Mouse (Mus musculus): ENCODE data around the gene Lag3. TPM values are rescaled to one million over a fixed set of nuclear protein-coding genes. Genes with fewer than 3 reads are reported as not detected.
A peak's percentile ranks its signal among the peaks of the same experiment; 100 is the strongest.

The Lag3 gene
- polyA plus RNA-seq, 1 experiment from 2014 or later = 1.9 TPM

DNA sequence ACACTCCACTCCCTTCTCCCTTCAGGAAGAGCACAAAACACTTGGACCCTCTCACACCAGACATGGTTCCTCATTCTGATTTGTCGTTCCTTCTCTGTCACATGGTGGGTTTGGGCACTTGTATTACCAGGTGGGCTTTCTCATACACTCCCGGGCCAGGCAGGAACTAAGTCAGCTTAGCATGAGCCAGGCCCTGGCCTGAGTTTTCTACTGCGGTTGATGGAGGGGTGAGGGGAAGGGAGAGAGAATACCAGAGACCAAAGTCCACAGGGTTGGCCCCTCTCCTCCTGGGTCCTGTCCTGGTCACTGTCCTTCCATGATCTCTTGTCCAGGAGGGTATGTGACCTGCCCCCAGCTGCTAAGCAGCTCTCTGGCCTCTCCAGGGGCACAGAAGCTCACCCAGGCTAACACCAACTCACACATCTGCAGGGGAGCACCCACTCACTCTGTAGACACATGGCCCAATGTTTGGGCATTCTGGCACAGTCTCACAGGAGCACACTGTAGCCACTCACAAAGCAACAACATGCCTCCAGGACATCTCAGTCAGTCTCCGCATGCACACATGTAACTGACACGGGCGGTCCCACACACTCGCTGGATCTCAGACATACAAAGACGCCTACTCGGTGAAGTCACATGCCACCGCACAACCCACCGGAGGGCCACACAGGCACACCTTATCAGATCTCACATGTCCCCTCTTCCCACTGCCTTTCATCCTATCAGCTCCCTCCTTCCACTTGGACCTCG lies 4.6 kb upstream of the Lag3 start:
- peaks cover 61% of the 10 kb centered on the region for H3K4me1 ChIP-seq (ENCODE audit: control insufficient read depth, insufficient read depth, low read length)
- peak overlapping the region; percentile 98 for H3K9ac ChIP-seq (ENCODE audit: low read depth, low read length)
- 5% methylated on average over 12 of the region's 12 CpGs for WGBS
- peaks cover 17% of the 10 kb centered on the region for H3K36me3 ChIP-seq (ENCODE audit: control insufficient read depth, insufficient read depth, low read length)
- H3K27me3 ChIP-seq (replicated peaks; ENCODE audit: control insufficient read depth, insufficient read depth, low read length) = no peaks in the 10 kb centered on the region
- ATAC-seq = no peak
- peak overlapping the region; percentile 93 for H3K4me2 ChIP-seq (ENCODE audit: low read depth, low read length)
- H3K4me3 ChIP-seq (ENCODE audit: low read length) = peak overlapping the region; percentile 93
- H3K9me3 ChIP-seq (ENCODE audit: control insufficient read depth, low read length) = no peaks in the 10 kb centered on the region
- peak overlapping the region; percentile 99 for H3K27ac ChIP-seq (ENCODE audit: low read length)

- H3K4me2 ChIP-seq (ENCODE audit: low read depth, low read length) = peak overlapping the region; percentile 93
- no peaks in the 10 kb centered on the region for H3K9me3 ChIP-seq (ENCODE audit: control insufficient read depth, low read length)
- peak overlapping the region; percentile 98 for H3K9ac ChIP-seq (ENCODE audit: low read depth, low read length)
- peaks cover 56% of the 10 kb centered on the region for H3K4me1 ChIP-seq (ENCODE audit: control insufficient read depth, insufficient read depth, low read length)
- peaks cover 4% of the 10 kb centered on the region; the same call in 1 of the 2 replicates for H3K27me3 ChIP-seq (replicated peaks; ENCODE audit: control insufficient read depth, insufficient read depth, low read length)
- no peak for ATAC-seq
- peaks cover 17% of the 10 kb centered on the region for H3K36me3 ChIP-seq (ENCODE audit: control insufficient read depth, insufficient read depth, low read length)
- whole genome bisulfite sequencing = 17% methylated on average over 22 of the region's 22 CpGs
- H3K27ac ChIP-seq (ENCODE audit: low read length) = peak overlapping the region; percentile 99; the same call in 1 of the 2 replicates
- H3K4me3 ChIP-seq (ENCODE audit: low read length) = peak overlapping the region; percentile 93
Observed at GRCm38 (mm10) chr6:124915160-124915941, 3.8 kb upstream of the Lag3 start.

DNA sequence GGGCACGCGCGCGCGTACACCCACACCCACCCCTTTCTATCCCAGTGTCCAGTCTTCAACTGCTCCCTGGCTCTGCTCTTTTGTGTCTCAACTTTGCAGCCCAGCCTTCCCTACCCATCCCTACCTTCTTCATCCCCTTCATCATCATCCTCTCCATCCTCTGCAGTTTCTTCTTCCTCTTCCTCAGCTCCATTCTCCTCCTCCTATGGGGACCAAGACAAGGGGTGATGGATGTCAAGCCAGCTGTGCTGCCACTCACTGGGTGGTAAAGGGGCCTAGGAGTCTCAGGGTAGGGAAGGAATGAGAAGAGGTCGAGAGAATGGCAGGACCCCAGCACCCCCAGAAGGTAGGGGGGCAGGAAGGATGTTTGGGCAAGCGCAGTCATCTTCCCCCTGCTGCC lies 3.0 kb upstream of the Lag3 start:
- 83% methylated on average over 7 of the region's 7 CpGs for WGBS
- no peak overlapping the region for H3K4me2 ChIP-seq (ENCODE audit: low read depth, low read length)
- H3K4me1 ChIP-seq (ENCODE audit: control insufficient read depth, insufficient read depth, low read length) = peaks cover 60% of the 10 kb centered on the region
- peaks cover 8% of the 10 kb centered on the region; the same call in 1 of the 2 replicates for H3K27me3 ChIP-seq (replicated peaks; ENCODE audit: control insufficient read depth, insufficient read depth, low read length)
- H3K9me3 ChIP-seq (ENCODE audit: control insufficient read depth, low read length) = no peaks in the 10 kb centered on the region
- ATAC-seq = no peak
- peaks cover 17% of the 10 kb centered on the region for H3K36me3 ChIP-seq (ENCODE audit: control insufficient read depth, insufficient read depth, low read length)
- H3K27ac ChIP-seq (ENCODE audit: low read length) = no peak overlapping the region
- H3K4me3 ChIP-seq (ENCODE audit: low read length) = no peak overlapping the region
- H3K9ac ChIP-seq (ENCODE audit: low read depth, low read length) = peak overlapping the region; percentile 24; the same call in 1 of the 2 replicates

DNA sequence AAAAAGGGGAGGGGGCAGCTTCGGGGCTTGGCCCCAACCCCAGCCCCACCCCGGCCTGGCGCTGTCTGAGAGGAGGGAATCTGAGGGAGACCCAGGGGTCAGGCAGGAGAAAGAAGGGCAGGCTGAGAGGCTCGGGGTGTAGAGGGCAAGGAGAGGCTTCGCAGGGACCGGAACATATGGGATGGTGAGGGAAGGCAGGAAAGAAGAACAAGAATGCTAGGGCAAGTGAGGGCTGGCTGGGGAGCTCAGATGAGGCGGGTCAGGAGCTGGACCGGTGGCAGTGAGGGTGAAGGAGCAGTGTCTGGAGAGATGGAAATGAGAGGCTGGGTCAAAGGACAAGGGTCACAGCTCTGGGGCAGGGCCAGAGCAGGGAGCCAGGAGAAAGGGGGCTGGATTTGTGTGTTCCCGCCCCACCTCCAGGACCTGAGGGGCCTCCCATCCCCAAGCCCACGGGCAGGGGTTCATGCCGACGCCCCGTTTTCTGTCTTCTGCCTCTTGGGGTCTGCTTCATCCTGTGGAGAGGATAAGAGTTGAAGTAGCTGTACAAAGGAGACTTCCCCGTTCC lies 2.3 kb upstream of the Lag3 start:
- Histone ChIP-seq H3K9ac (ENCODE audit: low read depth, low read length) (peak overlapping the region; percentile 24), H3K27ac (ENCODE audit: low read length) (no peak overlapping the region), H3K4me3 (ENCODE audit: low read length) (no peak overlapping the region), H3K9me3 (ENCODE audit: control insufficient read depth, low read length) (no peaks in the 10 kb centered on the region), H3K4me2 (ENCODE audit: low read depth, low read length) (no peak overlapping the region), H3K27me3 (replicated peaks; ENCODE audit: control insufficient read depth, insufficient read depth, low read length) (peaks cover 8% of the 10 kb centered on the region; the same call in 1 of the 2 replicates), H3K36me3 (ENCODE audit: control insufficient read depth, insufficient read depth, low read length) (peaks cover 17% of the 10 kb centered on the region), H3K4me1 (ENCODE audit: control insufficient read depth, insufficient read depth, low read length) (peaks cover 55% of the 10 kb centered on the region)
- WGBS = 74% methylated on average over 14 of the region's 14 CpGs
- no peak for ATAC-seq

- H3K27me3 ChIP-seq (replicated peaks; ENCODE audit: control insufficient read depth, insufficient read depth, low read length) = peaks cover 8% of the 10 kb centered on the region; the same call in 1 of the 2 replicates
- H3K4me1 ChIP-seq (ENCODE audit: control insufficient read depth, insufficient read depth, low read length) = peaks cover 49% of the 10 kb centered on the region
- H3K27ac ChIP-seq (ENCODE audit: low read length) = no peak overlapping the region
- H3K4me3 ChIP-seq (ENCODE audit: low read length) = no peak overlapping the region
- H3K36me3 ChIP-seq (ENCODE audit: control insufficient read depth, insufficient read depth, low read length) = peaks cover 17% of the 10 kb centered on the region
- WGBS = 71% methylated on average over 6 of the region's 6 CpGs
- H3K4me2 ChIP-seq (ENCODE audit: low read depth, low read length) = no peak overlapping the region
- H3K9me3 ChIP-seq (ENCODE audit: control insufficient read depth, low read length) = no peaks in the 10 kb centered on the region
- H3K9ac ChIP-seq (ENCODE audit: low read depth, low read length) = peak overlapping the region; percentile 24; the same call in 1 of the 2 replicates
- ATAC-seq = no peak
Observed at GRCm38 (mm10) chr6:124913214-124913613, 1.7 kb upstream of the Lag3 start.

DNA sequence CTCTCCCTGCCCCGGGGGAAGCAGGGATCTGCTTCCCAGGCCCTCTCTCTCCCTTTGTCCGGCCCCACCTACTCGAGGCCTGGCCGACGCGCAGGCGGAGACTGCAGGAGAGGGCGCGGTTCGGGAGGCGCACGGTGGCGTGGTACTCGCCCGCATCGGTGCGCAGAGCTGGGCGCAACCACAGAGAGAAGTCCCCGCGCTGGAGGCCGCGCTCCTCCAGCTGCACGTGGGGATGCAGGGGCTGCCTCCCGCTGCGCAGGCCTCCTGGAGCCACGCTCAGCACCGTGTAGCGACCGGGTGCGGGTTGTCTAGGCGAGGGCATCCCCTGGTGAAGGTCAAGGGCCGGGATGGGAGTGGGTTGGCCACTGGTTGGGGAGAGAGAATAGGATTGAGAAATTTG lies 1.5 kb downstream of the Lag3 start:
- Histone ChIP-seq H3K36me3 (ENCODE audit: control insufficient read depth, insufficient read depth, low read length) (peaks cover 17% of the 10 kb centered on the region), H3K9ac (ENCODE audit: low read depth, low read length) (peak overlapping the region; percentile 65), H3K4me1 (ENCODE audit: control insufficient read depth, insufficient read depth, low read length) (peaks cover 33% of the 10 kb centered on the region), H3K27ac (ENCODE audit: low read length) (no peak overlapping the region), H3K4me2 (ENCODE audit: low read depth, low read length) (peak overlapping the region; percentile 46), H3K27me3 (replicated peaks; ENCODE audit: control insufficient read depth, insufficient read depth, low read length) (peaks cover 8% of the 10 kb centered on the region; the same call in 1 of the 2 replicates), H3K4me3 (ENCODE audit: low read length) (peak overlapping the region; percentile 25), H3K9me3 (ENCODE audit: control insufficient read depth, low read length) (no peaks in the 10 kb centered on the region)
- ATAC-seq = peak; percentile 57
- 4% methylated on average over 32 of the region's 32 CpGs for WGBS

GRCm38 (mm10) chr6:124907767-124908166 lies 3.7 kb downstream of the Lag3 start:
- Histone ChIP-seq H3K36me3 (ENCODE audit: control insufficient read depth, insufficient read depth, low read length) (no peaks in the 10 kb centered on the region), H3K9ac (ENCODE audit: low read depth, low read length) (no peak overlapping the region), H3K4me1 (ENCODE audit: control insufficient read depth, insufficient read depth, low read length) (peaks cover 16% of the 10 kb centered on the region), H3K27ac (ENCODE audit: low read length) (no peak overlapping the region), H3K4me3 (ENCODE audit: low read length) (no peak overlapping the region), H3K4me2 (ENCODE audit: low read depth, low read length) (no peak overlapping the region), H3K27me3 (replicated peaks; ENCODE audit: control insufficient read depth, insufficient read depth, low read length) (peaks cover 8% of the 10 kb centered on the region; the same call in 1 of the 2 replicates), H3K9me3 (ENCODE audit: control insufficient read depth, low read length) (no peaks in the 10 kb centered on the region)
- WGBS = 69% methylated on average over 1 of the region's 1 CpGs
- ATAC-seq = no peak

DNA sequence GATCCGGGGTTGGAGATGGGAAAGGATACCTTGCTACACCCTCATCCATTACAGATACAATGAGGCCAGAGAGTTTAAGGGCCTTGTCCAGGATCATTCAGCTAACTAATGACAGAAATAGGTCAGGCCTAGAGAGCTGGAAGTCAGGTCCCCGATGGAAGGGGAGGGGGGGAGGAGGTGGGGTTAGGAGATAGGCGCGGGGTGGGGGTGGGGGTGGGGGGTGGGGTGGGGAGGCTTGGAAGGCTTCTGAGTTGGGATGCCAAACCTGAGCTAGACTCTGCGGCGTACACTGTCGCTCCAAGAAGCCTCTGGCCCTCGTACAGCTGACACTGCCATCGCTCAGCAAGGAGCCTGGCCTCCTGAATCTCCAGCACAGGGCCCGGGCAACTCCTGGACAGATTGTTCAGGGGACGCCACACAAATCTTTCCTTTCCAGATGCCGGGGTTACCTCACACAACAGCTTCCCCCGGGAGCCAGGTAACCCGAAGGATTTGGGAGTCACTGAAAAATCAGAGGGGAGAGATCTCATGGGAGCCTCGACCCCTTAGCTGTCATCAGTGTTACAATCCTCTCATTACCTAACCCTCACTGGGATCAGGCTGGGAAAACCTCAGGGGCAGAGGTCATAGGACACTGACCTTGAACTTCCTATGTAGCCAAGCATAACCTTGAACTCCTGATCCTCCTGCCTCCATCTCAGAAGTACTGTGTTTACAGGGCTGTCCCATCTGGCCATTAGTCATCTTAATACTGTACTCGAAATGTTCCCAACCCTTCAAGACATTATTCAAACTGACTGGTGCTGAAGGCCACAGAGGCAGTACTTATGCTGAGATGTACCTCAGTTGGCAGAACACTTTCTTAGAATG lies 6.3 kb downstream of the Lag3 start:
- no peaks in the 10 kb centered on the region for H3K9me3 ChIP-seq (ENCODE audit: control insufficient read depth, low read length)
- H3K4me1 ChIP-seq (ENCODE audit: control insufficient read depth, insufficient read depth, low read length) = peaks cover 13% of the 10 kb centered on the region
- 51% methylated on average over 13 of the region's 16 CpGs for WGBS
- H3K9ac ChIP-seq (ENCODE audit: low read depth, low read length) = peak overlapping the region; percentile 74
- H3K36me3 ChIP-seq (ENCODE audit: control insufficient read depth, insufficient read depth, low read length) = no peaks in the 10 kb centered on the region
- H3K27me3 ChIP-seq (replicated peaks; ENCODE audit: control insufficient read depth, insufficient read depth, low read length) = peaks cover 2% of the 10 kb centered on the region; the same call in 1 of the 2 replicates
- peak overlapping the region; percentile 58; the same call in 1 of the 2 replicates for H3K4me3 ChIP-seq (ENCODE audit: low read length)
- ATAC-seq = no peak
- H3K4me2 ChIP-seq (ENCODE audit: low read depth, low read length) = peak overlapping the region; percentile 91
- H3K27ac ChIP-seq (ENCODE audit: low read length) = peak overlapping the region; percentile 96
